Mouse (Mus musculus) G1E (cell line): ENCODE measurements at regions not wholly inside any gene's neighbourhood (a gene's known extent, or its start where the extent isn't known, plus 50 kb on each side); places are given as distances from the start of the nearest gene placed in this dataset.

Experiments
- ATAC-seq: 2 replicates; pipeline ENCODE4 v1.8.0; 2016; ENCODE audit warnings: mild to moderate bottlenecking; ENCODE audit not compliant: insufficient number of reproducible peaks, poor library complexity, low FRiP score, severe bottlenecking; ENCODE audit errors: extremely low read depth
- DNase-seq: peaks from one replicate; pipeline ENCODE4 v3.0.0; 2012; ENCODE audit warnings: low spot score
- H3K27me3 ChIP-seq: 2 replicates; pipeline ENCODE4 v1.6.1; 2012; ENCODE audit warnings: mild to moderate bottlenecking, low read length, inconsistent platforms; ENCODE audit not compliant: insufficient read depth
- H3K36me3 ChIP-seq: replicated peaks from 2 replicates; pipeline ENCODE3; 2012; ENCODE audit warnings: mild to moderate bottlenecking, inconsistent platforms
- H3K4me1 ChIP-seq: 2 replicates; pipeline ENCODE4 v1.6.1; 2012; ENCODE audit warnings: low read depth, low read length, inconsistent platforms, mixed read lengths; ENCODE audit not compliant: insufficient read depth
- H3K4me3 ChIP-seq: 2 replicates; pipeline ENCODE4 v1.5.1; 2012; ENCODE audit warnings: low read depth, mild to moderate bottlenecking, inconsistent platforms, low read length, moderate library complexity, mixed read lengths
- H3K9me3 ChIP-seq: replicated peaks from 2 replicates; pipeline ENCODE4 v1.6.1; 2012; ENCODE audit warnings: inconsistent platforms
- CTCF ChIP-seq: IDR thresholded peaks from 2 replicates; pipeline ENCODE4 v1.5.1; 2012; ENCODE audit warnings: low read depth, low read length, inconsistent platforms, mixed read lengths
- GATA1 ChIP-seq: IDR thresholded peaks from 2 replicates; pipeline ENCODE4 v1.6.1; 2012; ENCODE audit warnings: borderline replicate concordance, low read length, inconsistent platforms, mixed read lengths
- GATA2 ChIP-seq: IDR thresholded peaks from 2 replicates; pipeline ENCODE4 v1.6.1; 2012; ENCODE audit warnings: low read depth, low read length, inconsistent platforms, borderline replicate concordance
- POLR2AphosphoS5 ChIP-seq: IDR thresholded peaks from 2 replicates; pipeline ENCODE4 v1.6.1; 2012; ENCODE audit warnings: low read depth, low read length, inconsistent platforms; ENCODE audit not compliant: insufficient replicate concordance
- TAL1 ChIP-seq: conservative IDR thresholded peaks from 2 replicates; pipeline ENCODE4 v1.6.1; 2012; ENCODE audit warnings: low read depth, low read length, inconsistent platforms, mixed read lengths

DNA sequence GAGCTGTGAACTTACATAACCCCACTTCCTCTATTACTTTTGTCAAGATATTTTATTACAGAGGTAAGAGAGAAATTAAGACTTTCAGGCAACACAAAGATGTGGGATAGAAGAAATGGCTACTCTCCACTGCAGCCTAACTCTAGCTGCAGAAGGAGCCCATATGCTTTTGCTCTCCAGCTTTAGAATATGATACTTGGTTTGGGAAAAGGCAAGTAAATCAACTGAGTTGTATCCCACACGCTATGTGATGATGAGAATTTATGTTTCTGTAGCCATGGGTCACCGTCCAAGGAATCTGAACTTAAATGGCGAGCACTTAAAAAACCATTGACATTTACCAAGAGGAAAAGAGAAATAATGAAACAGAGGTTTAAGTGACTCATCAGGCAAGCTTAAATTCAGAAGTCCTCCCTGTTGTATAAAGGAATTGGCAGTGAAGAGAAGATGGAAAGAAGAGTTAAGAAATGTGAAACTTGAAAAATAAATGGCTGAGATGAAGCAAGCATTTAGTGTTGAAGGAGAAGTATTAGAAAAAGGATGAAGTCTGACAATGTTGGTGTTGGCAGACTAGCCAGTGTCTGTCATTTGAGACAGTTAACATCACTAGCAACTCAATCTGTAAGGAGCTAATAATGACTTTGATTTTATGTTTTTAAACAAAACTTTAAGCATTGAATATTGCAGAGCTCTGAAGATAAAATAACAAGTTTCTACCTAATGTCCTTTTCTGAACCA is 893.3 kb upstream of the Adam24 start:
- H3K4me1 ChIP-seq, result no peaks in the 10 kb centered on the region
- ATAC-seq (no peak), DNase-seq (no peak)
- H3K9me3 ChIP-seq, result no peaks in the 10 kb centered on the region
- H3K27me3 ChIP-seq, result no peaks in the 10 kb centered on the region
- H3K4me3 ChIP-seq, result no peak overlapping the region
- no peaks in the 10 kb centered on the region for H3K36me3 ChIP-seq
- TF ChIP-seq CTCF (no peak), TAL1 (no peak), POLR2AphosphoS5 (no peak), GATA2 (no peak), GATA1 (no peak)

DNA sequence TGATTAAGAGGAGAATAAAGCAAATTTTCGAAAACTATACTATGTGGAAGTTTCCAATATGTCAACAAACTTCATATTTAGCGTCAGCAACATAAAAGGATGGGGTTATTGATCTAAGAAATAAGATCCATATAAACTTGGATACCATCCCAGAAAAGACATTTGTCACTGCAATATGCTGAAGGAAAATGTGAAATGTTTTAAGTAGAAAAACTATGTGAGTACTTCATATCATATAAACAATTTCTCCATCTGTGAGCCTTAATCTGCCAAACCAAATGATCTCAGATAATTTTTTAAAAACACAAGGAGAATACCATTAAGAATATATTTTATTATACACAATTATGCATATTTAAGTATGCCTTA is 892.7 kb upstream of the Adam24 start:
- no peak for TF ChIP-seq GATA2
- TF ChIP-seq TAL1, result no peak
- no peak for TF ChIP-seq CTCF
- TF ChIP-seq GATA1, result no peak
- no peak for TF ChIP-seq POLR2AphosphoS5
- no peaks in the 10 kb centered on the region for H3K27me3 ChIP-seq
- H3K36me3 ChIP-seq, result no peaks in the 10 kb centered on the region
- ATAC-seq, result no peak
- no peak overlapping the region for H3K4me3 ChIP-seq
- DNase-seq, result no peak
- H3K4me1 ChIP-seq, result no peaks in the 10 kb centered on the region
- no peaks in the 10 kb centered on the region for H3K9me3 ChIP-seq
